Comparison of ENCODE assay signal across 15 mouse cellular contexts in the genomic region with DNA sequence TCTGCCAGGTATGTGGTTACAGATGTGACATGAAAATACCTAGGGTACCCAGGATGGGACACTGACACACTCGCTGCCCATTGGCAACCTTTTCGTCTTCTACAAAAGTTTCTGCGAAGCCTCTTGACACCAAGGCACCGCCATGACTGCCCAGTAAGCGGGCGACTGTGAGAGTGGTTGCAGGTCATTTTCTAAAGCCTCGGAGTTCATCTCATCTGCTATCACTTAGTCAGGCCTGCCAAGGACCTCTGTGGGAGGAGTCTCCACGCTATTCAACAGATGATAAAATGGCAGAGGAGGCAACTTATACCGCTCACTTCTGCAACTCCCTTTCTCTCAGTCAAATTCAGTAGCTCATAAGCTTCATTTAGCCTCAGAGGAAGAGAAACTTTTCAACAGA.
DNase-seq lines count a peak whose midpoint lies in the region; ATAC-seq and TF ChIP-seq lines count a peak whose summit lies in the region.
"Had no signal": no experiment of that assay in that cellular context is flagged by ENCODE, and none has a peak within 500 bp of the region (broad histone marks: within the 10 kb centered on the region; RNA-seq: fewer than 3 reads in every experiment).

No protein-coding gene starts in this region.

- no peaks in the 10 kb centered on the region for H3K27me3 ChIP-seq in heart, embryonic 10.5 days (ENCODE audit: insufficient read depth, poor library complexity, severe bottlenecking)
- H3K27me3 ChIP-seq in midbrain, embryonic 11.5 days (ENCODE audit: control insufficient read depth, insufficient read depth, low read length): no peaks in the 10 kb centered on the region; the same call in 1 of the 2 replicates
- H3K27me3 ChIP-seq in midbrain, postnatal 0 days (ENCODE audit: insufficient read depth, low read length): no peaks in the 10 kb centered on the region
- no peaks in the 10 kb centered on the region for H3K27me3 ChIP-seq in embryonic facial prominence, embryonic 15.5 days
- no peaks in the 10 kb centered on the region for H3K27me3 ChIP-seq in stomach, embryonic 15.5 days (replicated peaks)

- ATAC-seq in midbrain, embryonic 11.5 days (ENCODE audit: low FRiP score): peak; percentile 52; the same call in 1 of the 2 replicates
- no peak for ATAC-seq in midbrain, postnatal 0 days (ENCODE audit: low FRiP score)
- no peak for ATAC-seq in embryonic facial prominence, embryonic 15.5 days (ENCODE audit: insufficient number of reproducible peaks, low FRiP score, low TSS enrichment, low read depth)
- no peak for ATAC-seq in stomach, embryonic 15.5 days (ENCODE audit: insufficient read depth, low FRiP score, low read depth)

- H3K9me3 ChIP-seq in heart, embryonic 10.5 days: no peaks in the 10 kb centered on the region
- H3K9me3 ChIP-seq in midbrain, embryonic 11.5 days (ENCODE audit: control insufficient read depth, low read length): no peaks in the 10 kb centered on the region
- no peaks in the 10 kb centered on the region for H3K9me3 ChIP-seq in midbrain, postnatal 0 days (ENCODE audit: low read length)
- no peaks in the 10 kb centered on the region for H3K9me3 ChIP-seq in embryonic facial prominence, embryonic 15.5 days (replicated peaks)
- no peaks in the 10 kb centered on the region for H3K9me3 ChIP-seq in stomach, embryonic 15.5 days

- no peak for TF ChIP-seq CTCF in midbrain, postnatal 0 days (IDR thresholded peaks at IDR 0.05)

- DNase-seq in heart, embryonic 10.5 days (ENCODE audit: low spot score): no peak
- no peak for DNase-seq in heart, adult 9 months (ENCODE audit: low spot score in 2 of 2)
- no peak for DNase-seq in midbrain, embryonic 11.5 days (ENCODE audit: low spot score, missing footprints)
- DNase-seq in midbrain, postnatal 0 days (ENCODE audit: low spot score): no peak
- DNase-seq in cerebellum, postnatal 36 days: no peak
- DNase-seq in urinary bladder, adult 18-20 months (ENCODE audit: low spot score in 2 of 2): no peak
- DNase-seq: adrenal gland, postnatal 10 days; cerebellum, adult 11-12 months; gastrocnemius, adult 2 months; kidney, adult 11 months; layer of hippocampus, adult 9-11 months; thymus, postnatal 14 days had no signal

- 79% methylated on average over 9 of the region's 9 CpGs for WGBS in heart, embryonic 10.5 days
- WGBS in midbrain, embryonic 11.5 days: 74% methylated on average over 9 of the region's 9 CpGs
- 82% methylated on average over 9 of the region's 9 CpGs for WGBS in midbrain, postnatal 0 days
- 66% methylated on average over 9 of the region's 9 CpGs for WGBS in embryonic facial prominence, embryonic 15.5 days
- 79% methylated on average over 9 of the region's 9 CpGs for WGBS in stomach, embryonic 15.5 days

- H3K9ac ChIP-seq in midbrain, embryonic 11.5 days (ENCODE audit: low read length): no peak overlapping the region
- no peak overlapping the region for H3K9ac ChIP-seq in midbrain, postnatal 0 days (replicated peaks; ENCODE audit: low read length, poor library complexity, severe bottlenecking)
- H3K9ac ChIP-seq in embryonic facial prominence, embryonic 15.5 days: no peak overlapping the region
- H3K9ac ChIP-seq in stomach, embryonic 15.5 days: no peak overlapping the region

- H3K27ac ChIP-seq in heart, embryonic 10.5 days: peak overlapping the region; percentile 62; the same call in 1 of the 2 replicates
- H3K27ac ChIP-seq in midbrain, embryonic 11.5 days (ENCODE audit: low read depth, low read length): no peak overlapping the region
- no peak overlapping the region for H3K27ac ChIP-seq in midbrain, postnatal 0 days (ENCODE audit: low read depth, low read length)
- H3K27ac ChIP-seq in embryonic facial prominence, embryonic 15.5 days (replicated peaks): peak overlapping the region; percentile 83
- peak overlapping the region; percentile 73; the same call in 1 of the 2 replicates for H3K27ac ChIP-seq in stomach, embryonic 15.5 days
- H3K27ac ChIP-seq: gastrocnemius, adult 2 months had no signal

- peak overlapping the region; percentile 30 for H3K4me2 ChIP-seq in midbrain, embryonic 11.5 days
- no peak overlapping the region for H3K4me2 ChIP-seq in midbrain, postnatal 0 days (ENCODE audit: low read depth, low read length, poor library complexity, severe bottlenecking)
- no peak overlapping the region for H3K4me2 ChIP-seq in embryonic facial prominence, embryonic 15.5 days (replicated peaks)
- H3K4me2 ChIP-seq in stomach, embryonic 15.5 days: no peak overlapping the region
- H3K4me2 ChIP-seq: liver, embryonic 11.5 days had no signal

- no peak overlapping the region for H3K4me3 ChIP-seq in heart, embryonic 10.5 days
- no peak overlapping the region for H3K4me3 ChIP-seq in midbrain, embryonic 11.5 days (ENCODE audit: low read depth, low read length)
- H3K4me3 ChIP-seq in midbrain, postnatal 0 days (ENCODE audit: low read depth, low read length): no peak overlapping the region
- no peak overlapping the region for H3K4me3 ChIP-seq in embryonic facial prominence, embryonic 15.5 days (replicated peaks)
- H3K4me3 ChIP-seq in stomach, embryonic 15.5 days (replicated peaks): no peak overlapping the region
- H3K4me3 ChIP-seq: gastrocnemius, adult 2 months had no signal

- H3K36me3 ChIP-seq in heart, embryonic 10.5 days: no peaks in the 10 kb centered on the region
- H3K36me3 ChIP-seq in midbrain, embryonic 11.5 days (ENCODE audit: control insufficient read depth, insufficient read depth, low read length): no peaks in the 10 kb centered on the region
- no peaks in the 10 kb centered on the region for H3K36me3 ChIP-seq in midbrain, postnatal 0 days (ENCODE audit: insufficient read depth, low read length)
- H3K36me3 ChIP-seq in embryonic facial prominence, embryonic 15.5 days: no peaks in the 10 kb centered on the region
- H3K36me3 ChIP-seq in stomach, embryonic 15.5 days: no peaks in the 10 kb centered on the region

- peaks cover 38% of the 10 kb centered on the region for H3K4me1 ChIP-seq in heart, embryonic 10.5 days
- H3K4me1 ChIP-seq in midbrain, embryonic 11.5 days (ENCODE audit: control insufficient read depth, insufficient read depth, low read length): peaks cover 11% of the 10 kb centered on the region
- H3K4me1 ChIP-seq in midbrain, postnatal 0 days (ENCODE audit: insufficient read depth, low read length): no peaks in the 10 kb centered on the region
- H3K4me1 ChIP-seq in embryonic facial prominence, embryonic 15.5 days: peaks cover 32% of the 10 kb centered on the region
- H3K4me1 ChIP-seq in stomach, embryonic 15.5 days: peaks cover 7% of the 10 kb centered on the region

Comparison
In these comparisons a context has a peak if more than half of its experiments do, and no peak if none do; other contexts are left out.
1. H3K27ac ChIP-seq: peak in heart, embryonic 10.5 days (single experiment), embryonic facial prominence, embryonic 15.5 days (single experiment) and stomach, embryonic 15.5 days (single experiment); none in midbrain, embryonic 11.5 days (single experiment) and midbrain, postnatal 0 days (single experiment).